Mouse (Mus musculus): ENCODE results near the gene Rbbp7.

DNA sequence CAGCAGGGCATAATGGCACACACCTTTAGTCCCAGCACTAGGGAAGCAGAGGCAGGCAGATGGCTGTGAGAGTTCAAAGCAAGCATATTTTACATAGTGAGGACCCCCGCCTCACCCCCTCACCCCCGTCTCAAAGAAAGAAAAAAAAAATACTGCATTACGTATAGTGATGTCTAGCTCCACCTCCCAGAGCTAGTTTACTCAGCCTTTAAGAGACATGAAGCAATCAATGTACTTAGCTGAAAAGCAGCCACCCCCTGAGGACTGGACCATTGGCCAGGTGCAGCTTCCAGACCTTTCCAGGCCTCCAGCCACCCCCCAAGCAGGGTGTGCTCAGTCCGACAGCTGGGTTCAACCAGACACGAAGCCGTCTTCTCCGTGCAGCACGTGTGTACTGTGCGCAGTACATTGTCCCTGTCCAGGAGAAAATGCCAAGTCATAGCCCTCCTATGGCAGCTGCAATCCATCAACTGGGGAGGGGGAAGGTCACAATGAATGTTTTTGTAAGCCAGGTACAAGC lies 24.0 kb upstream of the Rbbp7 start:
- no peak for TF ChIP-seq CTCF (IDR thresholded peaks at IDR 0.05; ENCODE audit: low read depth)
- TF ChIP-seq EP300 (IDR thresholded peaks at IDR 0.05; ENCODE audit: low read depth): peak; percentile 50
